ENCODE assay signal across 28 mouse cellular contexts in the genomic region with DNA sequence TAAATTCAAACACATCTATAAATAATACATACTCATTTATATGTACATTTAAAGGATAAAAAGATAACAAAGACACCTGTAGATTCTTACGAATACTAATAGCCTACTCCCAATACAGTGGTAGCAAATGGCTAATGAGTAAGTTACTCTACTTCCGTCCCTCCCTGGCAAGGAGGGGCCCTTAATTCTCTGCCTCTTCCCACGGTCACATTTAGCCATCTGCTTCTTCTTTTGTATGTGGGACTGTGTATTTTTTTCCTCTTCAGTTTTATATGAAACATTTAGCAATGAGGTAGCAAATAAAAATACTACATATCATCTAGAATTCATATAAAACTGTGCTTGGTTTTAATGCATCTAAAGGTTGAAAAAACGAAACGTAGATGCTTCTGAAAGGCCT.
DNase-seq lines count a peak whose midpoint lies in the region; ATAC-seq and TF ChIP-seq lines count a peak whose summit lies in the region.
"Had no signal": no experiment of that assay in that cellular context is flagged by ENCODE, and none has a peak within 500 bp of the region (broad histone marks: within the 10 kb centered on the region; RNA-seq: fewer than 3 reads in every experiment).

No protein-coding gene starts in this region.

- H3K4me2 ChIP-seq in CH12.LX (ENCODE audit: insufficient read depth, low read depth, poor library complexity, severe bottlenecking) = no peak overlapping the region
- H3K4me2 ChIP-seq in liver, embryonic 11.5 days = no peak overlapping the region
- H3K4me2 ChIP-seq: embryonic facial prominence, embryonic 13.5 days; forebrain, embryonic 12.5 days; forebrain, embryonic 15.5 days; heart, embryonic 12.5 days; heart, embryonic 15.5 days; hindbrain, embryonic 13.5 days had no signal

- no peak for TF ChIP-seq EP300 in CH12.LX (IDR thresholded peaks at IDR 0.05; ENCODE audit: low read length)

- peaks cover 0 to 31% of the 10 kb centered on the region in 2 experiments; a peak in 3 of 4 replicates for H3K4me1 ChIP-seq in CH12.LX (ENCODE audit: control insufficient read depth in 1 of 2, insufficient read depth in 2 of 2)
- H3K4me1 ChIP-seq in liver, embryonic 11.5 days (replicated peaks; ENCODE audit: control insufficient read depth, insufficient read depth, low read length) = no peaks in the 10 kb centered on the region
- H3K4me1 ChIP-seq: embryonic facial prominence, embryonic 10.5 days; forebrain, embryonic 12.5 days; heart, embryonic 12.5 days; heart, embryonic 15.5 days had no signal

- no peaks in the 10 kb centered on the region for H3K36me3 ChIP-seq in CH12.LX (replicated peaks in 1 of 2; ENCODE audit: control insufficient read depth in 1 of 2, insufficient read depth in 1 of 2, low read length in 1 of 2)
- no peaks in the 10 kb centered on the region for H3K36me3 ChIP-seq in liver, embryonic 11.5 days (ENCODE audit: control insufficient read depth, insufficient read depth, low read length)
- H3K36me3 ChIP-seq: embryonic facial prominence, embryonic 10.5 days; embryonic facial prominence, embryonic 13.5 days; forebrain, embryonic 12.5 days; forebrain, embryonic 15.5 days; G1E; heart, embryonic 12.5 days; heart, embryonic 15.5 days; hindbrain, embryonic 10.5 days; hindbrain, embryonic 13.5 days had no signal

- DNase-seq in layer of hippocampus, adult 9-10 months (ENCODE audit: low spot score) = peak; percentile 37
- DNase-seq in layer of hippocampus, postnatal 36 days = no peak
- DNase-seq in A20 (ENCODE audit: low read depth, low spot score) (peak; percentile 17), CH12.LX (ENCODE audit: extremely low read depth) (peak; percentile 46)
- DNase-seq in liver, embryonic 11.5 days (ENCODE audit: low spot score) = no peak
- no peak for DNase-seq in c-Kit-positive CD71-positive TER-119-positive erythroid progenitor cells, embryonic 14.5 days (ENCODE audit: low spot score)
- DNase-seq: adrenal gland, postnatal 10 days; adrenal gland, postnatal 36 days; cerebellum, adult 11-12 months; cerebellum, adult 8-10 months; cerebellum, postnatal 10 days; cerebellum, postnatal 36 days; embryo, embryonic 11 days; gastrocnemius, postnatal 25 days; heart, adult 18-20 months; heart, postnatal 10 days; heart, postnatal 36 days had no signal

- no peaks in the 10 kb centered on the region for H3K27me3 ChIP-seq in CH12.LX (replicated peaks)
- no peaks in the 10 kb centered on the region for H3K27me3 ChIP-seq in liver, embryonic 11.5 days (replicated peaks; ENCODE audit: control insufficient read depth, insufficient read depth, low read length)
- H3K27me3 ChIP-seq: embryonic facial prominence, embryonic 13.5 days; forebrain, embryonic 12.5 days; forebrain, embryonic 15.5 days; heart, embryonic 12.5 days; heart, embryonic 15.5 days; hindbrain, embryonic 13.5 days; Patski had no signal

- dilution Hi-C loops in CH12.LX (cut with MboI; ENCODE audit: extremely low pct_ligation_motif_present, extremely low pct_unique_long_range_greater_than_20kb, low sequenced_read_pairs) = no loop called here

- no peak overlapping the region for H3K4me3 ChIP-seq in CH12.LX (replicated peaks in 1 of 3; ENCODE audit: low read depth in 2 of 3, low read length in 2 of 3, poor library complexity in 1 of 3)
- H3K4me3 ChIP-seq in liver, embryonic 11.5 days (ENCODE audit: low read depth, low read length) = no peak overlapping the region
- H3K4me3 ChIP-seq: embryonic facial prominence, embryonic 10.5 days; embryonic facial prominence, embryonic 13.5 days; erythroblast, embryonic 14.5 days; forebrain, embryonic 12.5 days; forebrain, embryonic 15.5 days; heart, embryonic 12.5 days; heart, embryonic 15.5 days; hindbrain, embryonic 10.5 days; hindbrain, embryonic 13.5 days had no signal

- 80% methylated on average over 5 of the region's 5 CpGs for WGBS in liver, embryonic 11.5 days

- TF ChIP-seq RAD21 in CH12.LX (IDR thresholded peaks at IDR 0.05; ENCODE audit: low read depth, low read length) = no peak

- no peak for TF ChIP-seq POLR2A in CH12.LX (IDR thresholded peaks at IDR 0.05; ENCODE audit: low read depth, low read length)

- no peak for TF ChIP-seq CTCF in CH12.LX (conservative IDR thresholded peaks at IDR 0.05 in 1 of 2, IDR thresholded peaks at IDR 0.05 in 1 of 2; ENCODE audit: low read depth in 2 of 2, low read length in 2 of 2)

- ATAC-seq in liver, embryonic 11.5 days (replicated peaks; ENCODE audit: low FRiP score) = no peak
- ATAC-seq: forebrain, embryonic 15.5 days had no signal

- in situ Hi-C loops in CH12.LX (cut with MboI; ENCODE audit: low pct_ligation_motif_present, low pct_unique_long_range_greater_than_20kb, low sequenced_read_pairs) = no loop called here

- no peaks in the 10 kb centered on the region for H3K79me2 ChIP-seq in CH12.LX (replicated peaks; ENCODE audit: control insufficient read depth, extremely low read depth, insufficient read depth, poor library complexity, severe bottlenecking)

- H3K9ac ChIP-seq in CH12.LX (ENCODE audit: insufficient read depth, low read depth) = no peak overlapping the region
- no peak overlapping the region for H3K9ac ChIP-seq in liver, embryonic 11.5 days (ENCODE audit: low read depth, low read length)
- H3K9ac ChIP-seq: embryonic facial prominence, embryonic 13.5 days; forebrain, embryonic 12.5 days; forebrain, embryonic 15.5 days; heart, embryonic 12.5 days; heart, embryonic 15.5 days; hindbrain, embryonic 13.5 days had no signal

- no peaks in the 10 kb centered on the region for H3K9me3 ChIP-seq in CH12.LX (replicated peaks; ENCODE audit: low read length)
- H3K9me3 ChIP-seq in liver, embryonic 11.5 days (ENCODE audit: control insufficient read depth, low read length) = no peaks in the 10 kb centered on the region
- H3K9me3 ChIP-seq: embryonic facial prominence, embryonic 10.5 days; embryonic facial prominence, embryonic 13.5 days; forebrain, embryonic 12.5 days; forebrain, embryonic 15.5 days; heart, embryonic 12.5 days; heart, embryonic 15.5 days; hindbrain, embryonic 10.5 days; hindbrain, embryonic 13.5 days had no signal

- no peak overlapping the region for H3K27ac ChIP-seq in CH12.LX (ENCODE audit: insufficient read depth, low read depth)
- no peak overlapping the region for H3K27ac ChIP-seq in liver, embryonic 11.5 days (ENCODE audit: low read depth, low read length)
- H3K27ac ChIP-seq: embryonic facial prominence, embryonic 10.5 days; embryonic facial prominence, embryonic 13.5 days; forebrain, embryonic 12.5 days; forebrain, embryonic 15.5 days; heart, embryonic 15.5 days; hindbrain, embryonic 10.5 days; hindbrain, embryonic 13.5 days had no signal

TF ChIP-seq in CH12.LX, 34 proteins besides CTCF, POLR2A, EP300 and RAD21:
- TF ChIP-seq JUN (IDR thresholded peaks at IDR 0.05; ENCODE audit: insufficient read depth, low read depth, low read length) (no peak), MXI1 (IDR thresholded peaks at IDR 0.05; ENCODE audit: low read depth, low read length) (no peak), POLR2AphosphoS2 (IDR thresholded peaks at IDR 0.05; ENCODE audit: low read depth, low read length) (no peak), PAX5 (IDR thresholded peaks at IDR 0.05; ENCODE audit: low read length) (no peak), ETS1 (conservative IDR thresholded peaks at IDR 0.05; ENCODE audit: low read depth, low read length) (no peak), MEF2A (IDR thresholded peaks at IDR 0.05; ENCODE audit: borderline replicate concordance, low read depth, low read length) (no peak), CHD1 (IDR thresholded peaks at IDR 0.05; ENCODE audit: low read depth, low read length) (no peak), MAZ (IDR thresholded peaks at IDR 0.05; ENCODE audit: low read depth, low read length) (no peak), USF2 (conservative IDR thresholded peaks at IDR 0.05; ENCODE audit: low read depth, low read length) (no peak), SIN3A (IDR thresholded peaks at IDR 0.05; ENCODE audit: low read length) (no peak), UBTF (IDR thresholded peaks at IDR 0.05; ENCODE audit: low read depth, low read length) (no peak), ELF1 (IDR thresholded peaks at IDR 0.05; ENCODE audit: low read depth, low read length) (no peak), E2F4 (IDR thresholded peaks at IDR 0.05; ENCODE audit: insufficient replicate concordance, low read depth, low read length) (no peak)
TF ChIP-seq in CH12.LX: peak in this region for 0.

Comparison
In these comparisons a context has a peak if more than half of its experiments do, and no peak if none do; other contexts are left out.
1. DNase-seq: peak in layer of hippocampus, adult 9-10 months (single experiment), A20 (single experiment) and CH12.LX (single experiment); none in layer of hippocampus, postnatal 36 days (0 of 2), liver, embryonic 11.5 days (single experiment) and c-Kit-positive CD71-positive TER-119-positive erythroid progenitor cells, embryonic 14.5 days (single experiment).